Mouse (Mus musculus): ENCODE results near the gene Prkrip1. TPM values are rescaled to one million over a fixed set of nuclear protein-coding genes. Genes with fewer than 3 reads are reported as not detected.

The Prkrip1 gene
- polyA plus RNA-seq, 1 experiment from 2014 or later: 60.3 TPM

DNA sequence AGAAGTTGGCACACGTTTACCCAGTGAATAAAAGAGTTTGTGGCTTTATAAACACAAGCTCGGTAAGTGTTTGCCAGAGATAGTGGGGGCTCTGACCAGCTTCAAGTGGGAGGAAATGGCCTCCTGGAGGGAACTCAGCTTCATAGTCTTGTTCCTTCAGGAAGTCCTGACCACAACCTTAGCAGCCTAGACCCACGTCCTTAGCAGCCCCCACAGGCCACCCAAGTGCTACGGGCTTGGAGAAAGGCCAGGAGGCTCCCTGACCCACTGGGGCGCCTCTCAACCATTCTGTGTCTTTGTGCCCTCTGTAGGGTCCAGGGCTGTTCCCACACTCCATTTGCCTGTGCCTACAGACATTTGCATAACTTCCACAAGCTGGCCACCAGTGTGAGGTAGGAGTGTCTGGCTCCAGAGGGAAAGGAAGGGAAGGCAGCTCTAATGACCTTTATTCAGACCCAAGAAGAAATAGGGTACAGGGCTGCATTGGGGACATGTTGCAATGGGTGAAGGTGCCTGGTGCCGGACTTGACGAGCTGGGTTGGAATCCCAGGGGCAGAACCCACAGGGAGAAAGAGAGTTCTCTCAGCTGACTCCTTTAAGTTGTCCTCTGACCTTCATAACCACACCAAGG is 27.6 kb upstream of the Prkrip1 start:
- Histone ChIP-seq H3K36me3 (ENCODE audit: insufficient read depth) (0 out of 2 replicates have a peak, but pooled peaks cover 9% of the 10 kb centered on the region), H3K4me1 (ENCODE audit: insufficient read depth) (no peaks in the 10 kb centered on the region), H3K27ac (ENCODE audit: low read depth) (no peak overlapping the region), H3K4me2 (no peak overlapping the region), H3K9ac (no peak overlapping the region), H3K9me3 (ENCODE audit: low read depth, low read length) (no peaks in the 10 kb centered on the region), H3K4me3 (ENCODE audit: low read depth, low read length) (no peak overlapping the region), H3K27me3 (ENCODE audit: insufficient read depth, low read length) (no peaks in the 10 kb centered on the region)
- no peak for DNase-seq
- 66% methylated on average over 7 of the region's 7 CpGs for WGBS
- no peak for TF ChIP-seq CTCF (IDR thresholded peaks at IDR 0.05; ENCODE audit: low read depth)
- no peak for ATAC-seq (ENCODE audit: insufficient read depth)

DNA sequence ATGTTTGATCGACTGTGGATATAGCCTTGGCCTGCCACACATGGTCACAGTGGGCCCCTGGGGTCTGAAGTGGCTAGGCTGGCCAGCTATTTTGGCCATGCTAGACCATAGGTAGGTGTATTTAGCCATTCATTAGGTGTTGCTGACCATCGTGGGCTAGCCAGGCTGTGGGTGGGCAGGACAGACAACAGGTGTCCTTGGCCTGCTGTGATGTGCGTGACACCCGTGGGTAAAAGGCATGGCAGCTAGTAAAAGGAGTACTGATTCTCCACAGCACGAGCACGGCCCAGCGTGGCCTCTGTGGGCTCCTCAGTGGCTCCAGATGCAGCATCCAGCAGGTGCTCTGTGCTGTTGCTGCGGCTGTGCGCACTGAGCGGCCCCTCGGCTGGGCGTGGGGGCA is 19.8 kb upstream of the Prkrip1 start:
- 79% methylated on average over 12 of the region's 12 CpGs for WGBS
- Histone ChIP-seq H3K27ac (ENCODE audit: low read depth) (no peak overlapping the region), H3K36me3 (ENCODE audit: insufficient read depth) (0 out of 2 replicates have a peak, but pooled peaks cover 5% of the 10 kb centered on the region), H3K4me2 (no peak overlapping the region), H3K27me3 (ENCODE audit: insufficient read depth, low read length) (no peaks in the 10 kb centered on the region), H3K4me1 (ENCODE audit: insufficient read depth) (no peaks in the 10 kb centered on the region), H3K4me3 (ENCODE audit: low read depth, low read length) (no peak overlapping the region), H3K9me3 (ENCODE audit: low read depth, low read length) (no peaks in the 10 kb centered on the region), H3K9ac (no peak overlapping the region)
- TF ChIP-seq CTCF (IDR thresholded peaks at IDR 0.05; ENCODE audit: low read depth): no peak
- ATAC-seq (ENCODE audit: insufficient read depth): no peak
- no peak for DNase-seq

DNA sequence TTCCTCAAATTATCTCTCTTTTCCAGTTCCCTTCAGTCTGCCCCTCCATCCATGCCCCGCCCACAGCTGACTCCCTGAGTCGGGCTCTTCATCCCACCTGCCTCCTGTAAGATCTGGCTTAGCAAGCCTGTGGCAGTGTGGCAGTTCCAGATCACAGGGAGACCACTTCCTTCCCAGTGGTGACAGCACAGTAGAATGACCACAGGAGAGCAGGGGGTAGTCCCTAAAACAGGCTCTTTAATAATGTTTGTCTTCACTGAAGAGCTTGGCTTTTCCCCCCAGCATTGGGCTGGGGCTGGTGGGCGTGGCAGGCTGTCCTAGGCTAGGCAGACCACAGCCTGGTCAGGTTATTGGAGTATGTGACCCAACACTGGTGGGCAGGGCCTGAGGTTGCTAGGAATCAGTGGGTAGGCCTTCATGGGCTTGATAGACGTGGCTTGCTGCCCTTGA is 19.2 kb upstream of the Prkrip1 start:
- ATAC-seq (ENCODE audit: insufficient read depth): no peak

DNA sequence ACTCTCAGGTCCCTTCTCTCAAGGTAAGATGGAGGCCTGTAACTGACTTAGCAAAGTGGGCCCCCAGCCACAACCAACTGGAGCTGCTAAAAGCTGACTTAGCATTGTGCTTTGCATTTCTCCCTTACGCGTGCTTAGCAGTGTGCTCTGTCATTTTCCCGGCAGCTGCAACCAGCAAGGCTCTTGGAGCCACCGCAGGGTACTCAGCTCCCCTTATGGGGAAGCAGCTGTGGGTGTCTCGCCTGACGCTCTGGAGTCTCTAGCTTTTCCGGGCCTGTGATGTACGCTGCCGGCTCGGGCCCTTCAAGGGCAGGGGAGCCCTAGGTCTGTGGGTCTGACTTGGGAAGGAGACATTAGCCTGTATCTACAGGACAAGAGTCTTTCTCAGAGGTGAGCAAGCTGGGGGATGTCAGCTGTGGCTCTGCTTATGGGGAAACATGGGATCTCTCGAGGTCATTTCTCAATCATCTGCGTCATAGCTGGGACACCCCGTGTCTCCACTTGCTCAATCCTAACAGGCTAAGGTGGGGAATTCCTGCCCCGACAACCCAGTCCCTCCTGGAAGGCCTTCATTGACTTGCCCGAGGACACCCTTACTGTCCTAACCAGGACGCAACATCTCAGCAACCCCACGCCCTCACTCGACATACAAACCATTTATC is 18.4 kb upstream of the Prkrip1 start:
- Histone ChIP-seq H3K27me3 (ENCODE audit: insufficient read depth, low read length) (no peaks in the 10 kb centered on the region), H3K9ac (no peak overlapping the region), H3K36me3 (ENCODE audit: insufficient read depth) (0 out of 2 replicates have a peak, but pooled peaks cover 5% of the 10 kb centered on the region), H3K9me3 (ENCODE audit: low read depth, low read length) (no peaks in the 10 kb centered on the region), H3K27ac (ENCODE audit: low read depth) (no peak overlapping the region), H3K4me2 (no peak overlapping the region), H3K4me3 (ENCODE audit: low read depth, low read length) (no peak overlapping the region), H3K4me1 (ENCODE audit: insufficient read depth) (no peaks in the 10 kb centered on the region)
- TF ChIP-seq CTCF (IDR thresholded peaks at IDR 0.05; ENCODE audit: low read depth): no peak
- no peak for DNase-seq
- WGBS: 69% methylated on average over 18 of the region's 18 CpGs
- no peak for ATAC-seq (ENCODE audit: insufficient read depth)

More for the DNA sequence above, 19.2 kb upstream of the Prkrip1 start:
- Histone ChIP-seq H3K36me3 (ENCODE audit: insufficient read depth) (0 out of 2 replicates have a peak, but pooled peaks cover 5% of the 10 kb centered on the region), H3K27me3 (ENCODE audit: insufficient read depth, low read length) (no peaks in the 10 kb centered on the region), H3K9me3 (ENCODE audit: low read depth, low read length) (no peaks in the 10 kb centered on the region), H3K9ac (no peak overlapping the region), H3K4me3 (ENCODE audit: low read depth, low read length) (no peak overlapping the region), H3K4me1 (ENCODE audit: insufficient read depth) (no peaks in the 10 kb centered on the region), H3K4me2 (no peak overlapping the region), H3K27ac (ENCODE audit: low read depth) (no peak overlapping the region)
- WGBS: 68% methylated on average over 4 of the region's 4 CpGs
- DNase-seq: no peak
- TF ChIP-seq CTCF (IDR thresholded peaks at IDR 0.05; ENCODE audit: low read depth): no peak

DNA sequence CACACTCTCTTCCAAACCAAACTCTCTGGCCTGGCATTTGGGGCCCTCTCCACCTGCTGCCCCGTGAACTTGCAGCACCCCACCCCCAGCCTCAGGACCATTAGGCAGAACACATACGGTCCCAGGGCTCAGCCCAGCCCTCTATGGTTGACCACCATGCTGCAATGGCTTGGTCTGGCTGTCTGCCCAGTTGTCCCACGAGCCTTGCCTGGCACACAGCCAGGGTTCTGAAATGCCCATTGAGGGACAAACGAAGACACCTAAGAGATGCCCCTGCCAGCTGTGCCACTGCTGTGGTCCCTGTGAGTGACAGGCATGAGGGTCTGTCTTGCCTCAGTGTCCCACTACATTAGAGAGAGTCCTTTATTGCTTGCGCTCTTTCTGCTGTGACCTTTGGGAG is 17.2 kb upstream of the Prkrip1 start:
- Histone ChIP-seq H3K27ac (ENCODE audit: low read depth) (no peak overlapping the region), H3K9me3 (ENCODE audit: low read depth, low read length) (no peaks in the 10 kb centered on the region), H3K9ac (no peak overlapping the region), H3K4me2 (no peak overlapping the region), H3K27me3 (ENCODE audit: insufficient read depth, low read length) (no peaks in the 10 kb centered on the region), H3K36me3 (ENCODE audit: insufficient read depth) (0 out of 2 replicates have a peak, but pooled peaks cover 5% of the 10 kb centered on the region), H3K4me1 (ENCODE audit: insufficient read depth) (no peaks in the 10 kb centered on the region), H3K4me3 (ENCODE audit: low read depth, low read length) (no peak overlapping the region)
- ATAC-seq (ENCODE audit: insufficient read depth) (no peak), DNase-seq (peak; percentile 18)
- 63% methylated on average over 5 of the region's 5 CpGs for WGBS
- no peak for TF ChIP-seq CTCF (IDR thresholded peaks at IDR 0.05; ENCODE audit: low read depth)

DNA sequence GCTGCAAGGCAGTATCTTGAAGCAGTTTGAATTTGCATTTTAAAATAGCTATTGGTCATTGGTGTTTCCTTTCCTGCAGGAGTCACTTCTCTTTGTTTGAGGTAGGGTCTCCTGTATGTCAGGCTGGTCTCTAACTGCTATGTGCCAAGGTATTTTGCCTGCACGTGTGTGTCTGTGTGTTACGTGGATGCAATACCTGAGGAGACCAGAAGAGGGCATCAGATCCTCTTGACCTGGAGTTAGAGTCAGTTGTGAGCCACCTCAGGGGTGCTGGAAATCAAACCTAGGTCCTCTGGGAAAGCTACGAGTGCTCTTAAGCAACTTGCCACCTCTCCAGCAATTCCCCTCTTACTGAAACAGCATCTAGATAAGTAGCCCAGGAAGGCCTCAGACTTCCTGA is 16.4 kb upstream of the Prkrip1 start:
- Histone ChIP-seq H3K4me2 (no peak overlapping the region), H3K4me1 (ENCODE audit: insufficient read depth) (no peaks in the 10 kb centered on the region), H3K4me3 (ENCODE audit: low read depth, low read length) (no peak overlapping the region), H3K9ac (no peak overlapping the region), H3K27ac (ENCODE audit: low read depth) (no peak overlapping the region), H3K36me3 (ENCODE audit: insufficient read depth) (0 out of 2 replicates have a peak, but pooled peaks cover under 1% of the 10 kb centered on the region), H3K27me3 (ENCODE audit: insufficient read depth, low read length) (no peaks in the 10 kb centered on the region), H3K9me3 (ENCODE audit: low read depth, low read length) (no peaks in the 10 kb centered on the region)
- peak; percentile 50 for TF ChIP-seq CTCF (IDR thresholded peaks at IDR 0.05; ENCODE audit: low read depth)
- ATAC-seq (ENCODE audit: insufficient read depth): no peak
- WGBS: 90% methylated on average over 3 of the region's 3 CpGs
- no peak for DNase-seq

DNA sequence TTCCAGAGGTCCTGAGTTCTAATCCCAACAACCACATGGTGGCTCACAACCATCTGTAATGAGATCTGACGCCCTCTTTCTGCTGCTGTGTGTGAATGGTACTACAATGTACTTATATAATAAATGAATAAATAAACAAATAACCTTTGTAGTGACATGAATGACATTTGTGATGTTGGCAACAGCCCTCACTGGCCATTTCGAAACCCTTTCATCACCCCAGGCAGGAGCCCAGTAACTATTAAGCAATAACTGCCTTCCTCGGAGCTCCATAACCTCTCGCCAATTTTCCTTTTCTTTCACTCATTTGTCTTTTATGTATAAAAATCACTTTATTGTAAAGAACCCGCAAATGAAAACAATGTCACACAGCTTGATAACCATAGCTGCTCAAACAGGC is 15.0 kb upstream of the Prkrip1 start:
- H3K36me3 ChIP-seq (ENCODE audit: insufficient read depth): no peaks in the 10 kb centered on the region
- no peaks in the 10 kb centered on the region for H3K27me3 ChIP-seq (ENCODE audit: insufficient read depth, low read length)
- H3K9ac ChIP-seq: no peak overlapping the region
- H3K4me3 ChIP-seq (ENCODE audit: low read depth, low read length): no peak overlapping the region
- no peak for DNase-seq
- no peak overlapping the region for H3K27ac ChIP-seq (ENCODE audit: low read depth)
- 68% methylated on average over 5 of the region's 5 CpGs for WGBS
- no peak overlapping the region for H3K4me2 ChIP-seq
- H3K9me3 ChIP-seq (ENCODE audit: low read depth, low read length): no peaks in the 10 kb centered on the region
- ATAC-seq (ENCODE audit: insufficient read depth): no peak
- H3K4me1 ChIP-seq (ENCODE audit: insufficient read depth): no peaks in the 10 kb centered on the region
- TF ChIP-seq CTCF (IDR thresholded peaks at IDR 0.05; ENCODE audit: low read depth): no peak
